Mouse (Mus musculus): ENCODE data around the gene Il7r.

DNA sequence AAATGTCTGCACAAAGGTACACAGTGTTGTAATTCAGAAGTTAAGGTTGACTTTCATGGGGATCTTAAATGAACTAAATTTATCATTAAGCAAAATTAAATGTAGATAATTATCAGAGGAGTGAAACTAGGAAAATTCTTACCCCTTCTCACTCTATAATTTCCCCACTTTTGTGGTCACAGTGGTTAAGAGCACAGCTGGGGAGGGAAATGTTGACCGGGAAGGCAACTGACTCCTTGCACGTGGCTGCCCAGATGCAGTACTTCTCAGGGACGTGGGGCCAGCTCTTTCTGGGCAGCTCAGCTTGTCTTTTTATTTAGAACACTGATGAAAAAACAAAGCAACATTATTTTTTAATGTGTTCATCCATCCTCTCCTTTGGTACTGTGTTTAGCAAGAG lies 37.9 kb downstream of the Il7r start:
- TF ChIP-seq POLR2A (IDR thresholded peaks at IDR 0.05; ENCODE audit: insufficient read depth, low read length) (no peak), CTCF (IDR thresholded peaks at IDR 0.05; ENCODE audit: low read depth, low read length) (no peak)

All from ES-Bruce4 (cell line).